Mouse (Mus musculus) megakaryocyte-erythroid progenitor cell, adult 5 weeks (primary cell): ENCODE measurements around the gene Trim80. TPM values are rescaled to one million over a fixed set of nuclear protein-coding genes. Genes with fewer than 3 reads are reported as not detected.

Experiments
- polyA plus RNA-seq: library from polyadenylated mRNA; stranded (reverse); fragments of >175 nt; gene quantifications from 2 replicates; pipeline ENCODE4 v1.2.3, GENCODE M21; 2012

The Trim80 gene
- not detected in 2 replicates for polyA plus RNA-seq

DNA sequence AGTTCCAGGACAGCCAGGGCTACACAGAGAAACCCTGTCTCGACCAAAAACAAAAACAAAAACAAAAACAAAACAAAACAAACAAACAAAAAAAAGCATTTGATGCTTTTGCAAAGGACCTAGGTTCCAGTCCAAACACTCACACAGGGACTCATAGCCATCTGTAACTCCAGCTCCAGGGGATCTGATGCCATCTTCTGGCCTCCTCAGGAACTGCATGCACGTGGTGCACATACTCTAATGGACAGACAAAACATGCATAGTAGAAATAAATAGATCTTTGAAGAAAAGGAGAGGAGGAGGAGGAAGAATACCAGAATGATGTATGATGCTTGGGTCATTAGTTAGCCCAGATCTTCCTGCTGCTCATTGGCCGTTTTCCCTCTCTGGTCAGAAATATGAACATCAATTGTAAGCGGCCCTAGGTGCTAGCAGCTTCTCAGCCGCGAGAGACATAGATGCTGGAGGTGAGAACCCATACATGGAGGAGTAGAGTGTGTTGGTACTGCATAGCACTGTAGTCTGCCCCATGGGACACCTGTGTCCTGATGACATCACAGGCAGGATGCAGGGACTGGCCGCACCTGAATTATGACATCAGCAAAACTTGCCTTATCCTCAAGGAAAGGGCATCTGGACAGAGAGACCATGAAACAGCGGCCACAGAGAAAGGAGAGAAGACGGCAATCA lies at the start of gene Trim80:
Trim80 (plus strand) TSS at position 640 of the 690 bp plus-strand sequence.

DNA sequence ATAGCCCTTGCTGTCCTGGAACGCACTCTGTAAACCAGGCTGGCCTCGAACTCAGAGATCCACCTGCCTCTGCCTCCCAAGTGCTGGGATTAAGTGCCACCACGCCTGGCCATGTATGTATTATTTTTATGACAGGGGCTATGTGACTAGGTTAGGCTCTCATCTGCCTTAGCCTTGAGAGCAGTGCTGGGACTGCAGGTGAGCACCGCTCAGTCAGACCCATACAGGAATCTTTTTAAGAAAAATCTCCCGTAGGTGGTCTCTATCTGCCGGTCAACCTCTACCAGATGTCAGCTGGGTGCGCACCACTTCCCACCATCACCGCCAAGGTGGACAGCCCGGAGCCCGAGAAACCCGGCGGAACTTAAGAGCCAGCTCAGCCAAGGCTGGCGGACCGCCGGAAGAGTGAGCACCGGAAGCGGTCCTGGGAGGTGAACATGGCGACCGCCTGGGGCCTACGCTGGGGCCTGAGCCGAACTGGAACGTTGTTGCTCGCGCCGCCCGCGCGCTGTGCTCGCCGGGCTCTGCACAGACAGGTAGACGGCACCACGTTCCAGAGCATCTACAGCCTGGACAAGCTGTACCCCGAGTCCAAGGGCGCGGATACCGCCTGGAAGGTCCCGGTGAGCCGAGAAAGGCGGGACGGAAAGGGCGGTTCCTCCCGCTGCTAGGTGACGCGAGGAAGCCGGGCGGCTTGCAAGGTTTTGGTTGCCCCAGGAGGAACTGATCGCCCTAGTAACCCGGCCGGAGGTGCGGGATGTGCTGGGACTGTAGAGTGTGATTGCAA lies 36.8 kb upstream of the Trim80 start, which contains the start of gene Mrpl58:
Mrpl58 (plus strand) TSS at position 415 of the 787 bp plus-strand sequence.

DNA sequence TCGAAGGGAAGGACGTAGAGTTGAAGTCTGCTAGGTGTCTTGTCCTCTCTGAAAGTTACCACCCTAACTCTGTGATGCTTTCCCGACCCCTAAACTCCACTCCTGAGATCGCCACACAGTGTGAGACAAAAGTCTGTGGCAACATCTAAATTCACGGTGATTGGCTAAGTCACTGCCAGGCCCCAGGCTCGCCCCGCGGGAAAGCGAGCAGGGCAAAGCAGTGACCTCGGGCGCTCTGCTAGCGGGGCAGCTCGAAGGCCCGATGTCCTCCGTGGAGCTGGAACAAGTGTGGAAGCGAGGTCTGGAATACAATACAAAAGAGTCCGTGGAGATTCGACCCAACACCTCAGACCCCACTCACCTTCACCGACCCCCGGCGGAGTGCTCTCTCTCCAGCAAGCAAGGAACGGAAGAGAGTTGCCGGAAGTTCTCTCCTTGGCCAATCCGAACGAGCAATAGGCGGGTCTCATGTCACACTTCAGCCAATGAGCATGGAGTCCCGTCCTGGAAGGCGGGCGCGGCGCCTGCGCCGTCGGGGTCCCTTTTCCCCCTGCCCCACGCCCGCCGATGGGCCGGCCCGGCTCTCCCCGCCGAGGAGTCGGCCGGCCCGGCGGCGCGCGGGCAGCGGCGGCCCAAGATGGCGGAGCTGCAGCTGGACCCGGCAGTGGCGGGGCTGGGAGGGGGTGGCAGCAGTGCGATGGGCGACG lies 20.7 kb upstream of the Trim80 start, which contains the start of the genes Atp5h and Kctd2:
Atp5h (minus strand) TSS at position 432 of the 707 bp plus-strand sequence.
Kctd2 (plus strand) TSS at position 598 of the 707 bp plus-strand sequence.

DNA sequence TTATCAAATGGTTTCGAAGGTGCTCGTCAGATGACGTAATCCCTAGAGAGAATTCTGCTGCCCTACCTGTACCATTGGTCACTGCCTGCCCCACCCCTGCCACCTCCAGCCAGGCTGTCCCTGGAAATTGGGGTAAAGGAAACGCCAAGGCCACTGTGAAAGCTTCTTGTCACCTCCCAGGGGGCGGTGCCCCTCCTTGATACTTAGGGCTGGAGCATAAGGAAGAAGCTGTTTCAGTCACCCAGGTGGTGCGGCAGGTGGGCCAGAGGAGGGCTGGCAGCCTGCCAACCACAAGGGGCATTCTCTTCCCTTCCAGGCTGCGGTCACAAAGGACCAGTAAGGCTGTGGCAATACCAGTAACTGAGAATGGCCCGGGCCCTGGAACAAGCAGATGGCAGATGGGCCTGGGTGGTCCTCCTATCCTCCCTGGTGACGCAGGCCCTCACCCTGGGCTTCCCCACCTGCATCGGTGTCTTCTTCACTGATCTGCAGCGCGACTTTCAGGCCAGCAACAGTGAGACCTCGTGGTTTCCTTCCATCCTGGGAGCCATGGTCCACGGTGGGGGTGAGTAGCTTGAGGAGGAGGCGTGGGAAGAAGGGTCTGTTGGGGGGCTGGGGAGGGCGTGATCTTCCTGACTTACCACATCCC lies 22.0 kb downstream of the Trim80 start, which contains the start of gene Slc16a5:
Slc16a5 (plus strand) TSS at position 232 of the 649 bp plus-strand sequence.

DNA sequence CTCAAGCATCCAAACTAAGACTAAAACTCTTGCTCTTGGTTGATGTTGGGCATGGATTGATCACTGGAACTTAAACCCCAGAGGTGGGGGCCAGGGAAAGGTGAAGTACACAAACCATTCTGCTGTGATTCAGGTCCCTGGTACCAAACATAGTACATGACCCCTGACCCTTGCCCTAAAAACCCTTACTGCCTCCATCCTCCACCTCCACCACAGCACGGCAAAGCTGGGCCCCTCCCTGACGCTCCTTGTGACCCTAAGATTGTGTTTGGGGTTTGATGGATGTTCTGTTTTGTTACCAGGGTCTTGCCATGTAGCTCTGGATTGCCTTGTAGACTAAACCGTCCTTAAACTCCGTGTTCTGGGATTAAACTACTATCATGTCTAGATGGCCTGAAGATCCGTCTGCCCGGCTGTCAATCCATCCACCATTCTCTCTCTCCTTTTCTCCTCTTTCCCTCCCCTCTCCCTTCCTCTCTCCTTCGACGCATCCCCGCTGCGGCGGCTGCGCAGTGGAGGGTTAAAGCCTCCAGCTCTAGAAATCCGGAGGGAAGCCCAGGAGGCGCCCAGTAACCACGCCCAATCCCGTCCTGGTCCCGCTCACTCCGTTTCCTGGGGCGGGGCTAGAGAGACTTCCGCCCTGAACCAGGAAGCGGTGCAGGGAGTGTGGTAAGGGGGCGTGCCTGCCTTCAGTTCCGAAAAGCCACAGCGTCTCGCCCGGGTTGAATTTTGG lies 34.8 kb downstream of the Trim80 start, which contains the start of gene Armc7:
Armc7 (plus strand) TSS at position 643 of the 733 bp plus-strand sequence.

DNA sequence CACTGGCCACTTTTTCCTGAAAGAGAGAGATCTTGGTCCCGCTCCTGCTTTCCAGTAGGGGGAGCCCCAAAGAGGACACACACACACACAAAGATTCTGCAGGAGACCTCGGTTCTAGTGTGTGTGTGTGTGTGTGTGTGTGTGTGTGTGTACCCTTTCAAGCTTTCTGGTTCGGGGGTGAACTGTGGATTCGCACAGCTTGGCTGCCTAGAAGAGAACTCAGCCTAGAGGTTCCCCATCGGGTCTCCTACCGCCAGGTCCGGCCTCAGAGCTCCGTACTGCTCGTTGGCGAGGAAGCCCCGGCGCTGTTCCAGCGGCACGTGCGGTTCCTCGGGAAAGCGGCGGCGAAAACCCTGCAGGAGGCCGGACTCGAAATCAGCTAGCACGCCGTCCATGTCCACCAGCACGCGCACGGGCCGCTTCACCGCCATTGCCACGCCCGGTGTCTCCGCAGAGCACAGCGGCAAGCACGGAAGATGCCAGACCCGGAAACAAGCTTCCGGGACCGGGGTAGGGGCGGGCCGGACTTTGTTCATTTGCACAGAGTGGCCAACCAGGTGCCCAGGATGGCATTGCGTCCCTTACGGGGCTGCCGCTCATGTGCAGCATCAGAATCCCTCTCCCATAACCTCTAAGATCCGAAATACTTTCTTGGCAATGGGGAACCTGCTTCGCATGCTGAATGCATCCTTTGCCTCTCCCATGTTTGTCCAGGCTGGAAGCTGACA lies 51.2 kb downstream of the Trim80 start, which contains the start of gene Nt5c:
Nt5c (minus strand) TSS at position 507 of the 728 bp plus-strand sequence.

Other genes with a start within 250 kb of the Trim80 start
- gene Grin2c, start 173.3 kb upstream of the Trim80 start, polyA plus RNA-seq = 0.05 TPM in 2 replicates
- gene Fdxr, start 163.5 kb upstream of the Trim80 start, polyA plus RNA-seq = 47.2 and 51.6 TPM in 2 replicates
- 1.3 and 1.5 TPM in 2 replicates for gene Fads6, start 142.9 kb upstream of the Trim80 start, polyA plus RNA-seq
- gene Otop2, start 133.4 kb upstream of the Trim80 start, polyA plus RNA-seq = not detected in 2 replicates
- not detected in 2 replicates for gene Ush1g, start 118.5 kb upstream of the Trim80 start, polyA plus RNA-seq
- 0.07 TPM in 1 of 2 replicates, not detected in the other for gene Otop3, start 105.8 kb upstream of the Trim80 start, polyA plus RNA-seq
- 0.90 and 0.91 TPM in 2 replicates for gene Hid1, start 72.8 kb upstream of the Trim80 start, polyA plus RNA-seq
- 0.11 and 0.26 TPM in 2 replicates for gene Cdr2l, start 58.6 kb upstream of the Trim80 start, polyA plus RNA-seq
- 50.0 and 65.5 TPM in 2 replicates for gene Mrpl58, start 36.8 kb upstream of the Trim80 start, polyA plus RNA-seq
- 101 and 128 TPM in 2 replicates for gene Atp5h, start 20.6 kb upstream of the Trim80 start, polyA plus RNA-seq
- 19.7 and 25.1 TPM in 2 replicates for gene Kctd2, start 20.4 kb upstream of the Trim80 start, polyA plus RNA-seq
- not detected in 2 replicates for gene Slc16a5, start 21.9 kb downstream of the Trim80 start, polyA plus RNA-seq
- gene Armc7, start 35.1 kb downstream of the Trim80 start, polyA plus RNA-seq = 54.4 and 66.0 TPM in 2 replicates
- gene Nt5c, start 51.3 kb downstream of the Trim80 start, polyA plus RNA-seq = 94.7 and 110 TPM in 2 replicates
- 199 and 212 TPM in 2 replicates for gene Jpt1, start 73.8 kb downstream of the Trim80 start, polyA plus RNA-seq
- 320 and 361 TPM in 2 replicates for gene Sumo2, start 95.7 kb downstream of the Trim80 start, polyA plus RNA-seq
- gene Nup85, start 123.9 kb downstream of the Trim80 start, polyA plus RNA-seq = 41.2 and 45.2 TPM in 2 replicates
- 59.0 and 61.7 TPM in 2 replicates for gene Mrps7, start 163.4 kb downstream of the Trim80 start, polyA plus RNA-seq
- gene Gga3, start 163.5 kb downstream of the Trim80 start, polyA plus RNA-seq = 109 and 133 TPM in 2 replicates
- gene Mif4gd, start 172.4 kb downstream of the Trim80 start, polyA plus RNA-seq = 22.9 and 27.4 TPM in 2 replicates
- 28.6 and 28.8 TPM in 2 replicates for gene Slc25a19, start 187.8 kb downstream of the Trim80 start, polyA plus RNA-seq